Mouse (Mus musculus) retina, postnatal 1 day (tissue): ENCODE data around the gene Zpld1.

Source experiments
- DNase-seq: peaks from one replicate; pipeline ENCODE4 v3.0.0-alpha.2; 2012

Gene Zpld1

GRCm38 (mm10) chr16:55297886-55298285, at the start of gene Zpld1:
TSS of gene Zpld1 (minus strand) at chr16:55297986.
- DNase-seq, result no peak

GRCm38 (mm10) chr16:55345644-55346043, 47.9 kb upstream of the Zpld1 start:
- DNase-seq, result no peak

- peak; percentile 85 for DNase-seq
Measured at GRCm38 (mm10) chr16:55321542-55322514, 24.0 kb upstream of the Zpld1 start.

- DNase-seq, result no peak
Measured at GRCm38 (mm10) chr16:55316996-55317395, 19.2 kb upstream of the Zpld1 start.

GRCm38 (mm10) chr16:55312106-55312505, 14.3 kb upstream of the Zpld1 start:
- no peak for DNase-seq

- DNase-seq, result no peak
Measured at GRCm38 (mm10) chr16:55282696-55283095, 15.1 kb downstream of the Zpld1 start.

GRCm38 (mm10) chr16:55277447-55277846, 20.3 kb downstream of the Zpld1 start:
- DNase-seq, result no peak

GRCm38 (mm10) chr16:55265281-55265680, 32.5 kb downstream of the Zpld1 start:
- peak; percentile 77 for DNase-seq

GRCm38 (mm10) chr16:55260862-55261574, 36.8 kb downstream of the Zpld1 start:
- DNase-seq, result peak; percentile 58

GRCm38 (mm10) chr16:55259719-55260118, 38.1 kb downstream of the Zpld1 start:
- no peak for DNase-seq

- no peak for DNase-seq
Measured at GRCm38 (mm10) chr16:55240996-55241395, 56.8 kb downstream of the Zpld1 start.

GRCm38 (mm10) chr16:55228995-55229622, 68.7 kb downstream of the Zpld1 start:
- DNase-seq, result no peak

- DNase-seq, result no peak
Measured at GRCm38 (mm10) chr16:55203945-55204344, 93.8 kb downstream of the Zpld1 start.

- DNase-seq, result no peak
Measured at GRCm38 (mm10) chr16:55190397-55190796, 107.4 kb downstream of the Zpld1 start.

GRCm38 (mm10) chr16:55185370-55185769, 112.4 kb downstream of the Zpld1 start:
- DNase-seq, result no peak
